Mouse (Mus musculus) intestine, embryonic 16.5 days (tissue): ENCODE results near the gene Vmn1r1. TPM values are rescaled to one million over a fixed set of nuclear protein-coding genes. Genes with fewer than 3 reads are reported as not detected.
A peak's percentile ranks its signal among the peaks of the same experiment; 100 is the strongest.

Source experiments
- ATAC-seq: fragments of 200-750 bp; cut with Nextera tagmentation; 2 replicates; pipeline ENCODE4 v1.8.0; 2017; ENCODE audit warnings: moderate TSS enrichment, moderate library complexity
- H3K27ac ChIP-seq: fragments of 300-500 bp; sonication (generic); 2 replicates; pipeline ENCODE4 v1.5.1; 2014; ENCODE audit warnings: mild to moderate bottlenecking, low read length
- H3K27me3 ChIP-seq: fragments of 300-500 bp; sonication (generic); replicated peaks from 2 replicates; pipeline ENCODE4 v1.6.1; 2014; ENCODE audit warnings: low read length, control low read depth, mixed read lengths; ENCODE audit not compliant: control insufficient read depth, insufficient read depth
- H3K36me3 ChIP-seq: fragments of 300-500 bp; sonication (generic); 2 replicates; pipeline ENCODE4 v1.6.1; 2014; ENCODE audit warnings: low read length, control low read depth; ENCODE audit not compliant: control insufficient read depth, insufficient read depth
- H3K4me1 ChIP-seq: fragments of 300-500 bp; sonication (generic); 2 replicates; pipeline ENCODE4 v1.6.1; 2014; ENCODE audit warnings: low read length, control low read depth, mixed read lengths; ENCODE audit not compliant: control insufficient read depth, insufficient read depth
- H3K4me2 ChIP-seq: fragments of 300-500 bp; sonication (generic); 2 replicates; pipeline ENCODE4 v1.6.1; 2014; ENCODE audit warnings: low read depth, low read length, control low read depth
- H3K4me3 ChIP-seq: fragments of 300-500 bp; sonication (generic); 2 replicates; pipeline ENCODE4 v1.5.1; 2014; ENCODE audit warnings: mild to moderate bottlenecking, low read length
- H3K9ac ChIP-seq: fragments of 300-500 bp; sonication (generic); 2 replicates; pipeline ENCODE4 v1.6.1; 2014; ENCODE audit warnings: low read depth, low read length
- H3K9me3 ChIP-seq: fragments of 300-500 bp; sonication (generic); 2 replicates; pipeline ENCODE4 v1.6.1; 2016; ENCODE audit warnings: low read length, control low read depth; ENCODE audit not compliant: control insufficient read depth
- WGBS: fragments of 180-500 bp; shearing (Covaris S2); extraction: QIAGEN DNeasy Blood & Tissue Kit; methylation state at CpG from one replicate; pipeline ENCODE4 v1.1.7; 2014; 5-methylcytosine and 5-hydroxymethylcytosine counted together
- polyA plus RNA-seq: library from polyadenylated mRNA; unstranded; fragments of >200 nt; fragmentation: Nextera tagmentation; extraction: Ambion mirVana; gene quantifications from 2 replicates; pipeline ENCODE4 v1.2.1, GENCODE M21; 2015

Gene Vmn1r1
- polyA plus RNA-seq, 1 experiment from 2014 or later = not detected

DNA sequence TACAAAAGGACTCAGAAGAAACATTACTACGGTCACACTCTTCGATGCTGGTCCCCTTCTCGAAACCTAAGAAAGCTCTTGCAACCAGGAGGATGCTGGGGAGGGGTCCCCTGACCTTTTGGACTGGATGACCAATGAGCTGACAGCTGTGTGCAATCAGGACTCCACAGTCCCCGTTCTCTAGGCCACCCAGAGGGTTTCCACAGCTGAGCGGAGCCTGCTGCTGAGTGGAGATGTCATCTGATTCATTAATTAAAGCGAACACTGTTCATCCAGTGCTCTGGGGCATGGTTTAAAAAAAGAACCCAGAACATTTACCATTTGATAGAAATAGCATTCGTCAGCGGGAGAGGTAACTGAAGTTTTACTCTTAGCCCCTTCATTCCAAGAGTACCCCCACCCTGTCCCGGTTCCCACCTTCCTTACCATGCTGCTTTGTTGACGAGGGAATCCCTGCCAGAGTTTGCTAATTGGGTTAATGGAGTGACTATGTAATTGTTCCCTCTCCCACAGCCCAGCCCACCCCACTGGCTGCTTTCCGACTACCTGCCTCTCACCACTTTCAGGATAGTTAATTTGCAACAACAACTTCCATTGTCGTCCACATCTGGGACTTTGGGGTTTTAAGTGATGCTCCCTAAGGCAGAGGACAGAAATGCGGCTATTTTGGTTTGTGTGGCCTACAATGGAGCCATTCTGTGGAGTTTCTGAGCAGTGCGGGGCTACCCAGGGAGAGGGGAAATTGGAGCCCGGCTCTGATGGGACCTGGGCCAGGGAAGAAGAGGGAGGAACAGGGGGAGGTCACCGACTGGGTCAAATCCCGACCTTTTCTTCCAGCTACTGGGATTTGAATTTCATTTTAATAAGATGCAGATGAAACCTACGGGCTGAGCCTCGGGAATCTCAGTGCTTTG is 50.4 kb downstream of the Vmn1r1 start:
- ATAC-seq = no peak
- 49% methylated on average over 19 of the region's 19 CpGs for WGBS
- Histone ChIP-seq H3K4me1 (0 out of 2 replicates have a peak, but pooled peaks cover 2% of the 10 kb centered on the region), H3K36me3 (no peaks in the 10 kb centered on the region), H3K4me2 (no peak overlapping the region), H3K9ac (no peak overlapping the region), H3K4me3 (no peak overlapping the region), H3K9me3 (no peaks in the 10 kb centered on the region), H3K27ac (no peak overlapping the region), H3K27me3 (no peaks in the 10 kb centered on the region)

DNA sequence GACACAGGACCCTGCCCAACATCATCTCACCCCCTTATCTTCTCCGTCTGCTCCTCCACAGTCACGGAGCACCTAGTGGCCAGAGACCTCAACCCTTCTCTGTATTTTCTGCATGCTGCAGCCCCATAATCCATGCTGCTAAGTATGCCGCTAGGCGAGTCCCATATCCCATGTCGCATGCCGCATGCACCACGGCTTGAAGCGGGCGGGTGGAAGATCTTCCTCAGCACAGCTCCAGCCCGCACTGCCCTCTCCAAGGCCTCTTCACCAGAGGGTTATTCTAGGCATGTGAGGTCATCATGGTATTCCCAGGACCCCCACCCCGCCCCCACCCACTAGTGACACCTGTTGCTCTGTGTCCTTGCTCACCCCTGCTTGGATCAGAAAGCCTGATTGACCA is 51.2 kb downstream of the Vmn1r1 start:
- Histone ChIP-seq H3K27me3 (no peaks in the 10 kb centered on the region), H3K36me3 (no peaks in the 10 kb centered on the region), H3K9me3 (no peaks in the 10 kb centered on the region), H3K9ac (no peak overlapping the region), H3K27ac (no peak overlapping the region), H3K4me1 (0 out of 2 replicates have a peak, but pooled peaks cover 4% of the 10 kb centered on the region), H3K4me2 (no peak overlapping the region), H3K4me3 (no peak overlapping the region)
- no peak for ATAC-seq
- 88% methylated on average over 11 of the region's 11 CpGs for WGBS

DNA sequence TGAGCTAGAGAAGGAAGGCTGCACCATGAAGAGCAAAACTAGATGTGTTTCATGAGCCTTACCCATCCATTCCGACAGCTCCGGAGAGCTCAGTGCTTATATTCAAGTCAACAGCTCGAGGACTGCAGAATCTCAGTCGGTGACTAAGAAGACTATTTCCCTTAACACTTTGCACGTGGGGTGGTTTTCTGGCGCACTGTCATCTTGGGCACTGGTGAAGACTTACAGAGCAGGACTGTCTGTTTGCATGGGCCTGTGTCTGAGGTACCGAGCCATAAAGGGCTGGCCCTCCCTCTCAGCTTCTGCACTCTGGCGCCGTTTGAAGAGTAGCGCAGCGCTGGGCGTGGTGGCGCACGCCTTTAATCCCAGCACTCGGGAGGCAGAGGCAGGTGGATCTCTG is 51.9 kb downstream of the Vmn1r1 start:
- no peak; the same call in 1 of the 2 replicates for ATAC-seq
- WGBS = 78% methylated on average over 15 of the region's 15 CpGs
- H3K27ac ChIP-seq = no peak overlapping the region

DNA sequence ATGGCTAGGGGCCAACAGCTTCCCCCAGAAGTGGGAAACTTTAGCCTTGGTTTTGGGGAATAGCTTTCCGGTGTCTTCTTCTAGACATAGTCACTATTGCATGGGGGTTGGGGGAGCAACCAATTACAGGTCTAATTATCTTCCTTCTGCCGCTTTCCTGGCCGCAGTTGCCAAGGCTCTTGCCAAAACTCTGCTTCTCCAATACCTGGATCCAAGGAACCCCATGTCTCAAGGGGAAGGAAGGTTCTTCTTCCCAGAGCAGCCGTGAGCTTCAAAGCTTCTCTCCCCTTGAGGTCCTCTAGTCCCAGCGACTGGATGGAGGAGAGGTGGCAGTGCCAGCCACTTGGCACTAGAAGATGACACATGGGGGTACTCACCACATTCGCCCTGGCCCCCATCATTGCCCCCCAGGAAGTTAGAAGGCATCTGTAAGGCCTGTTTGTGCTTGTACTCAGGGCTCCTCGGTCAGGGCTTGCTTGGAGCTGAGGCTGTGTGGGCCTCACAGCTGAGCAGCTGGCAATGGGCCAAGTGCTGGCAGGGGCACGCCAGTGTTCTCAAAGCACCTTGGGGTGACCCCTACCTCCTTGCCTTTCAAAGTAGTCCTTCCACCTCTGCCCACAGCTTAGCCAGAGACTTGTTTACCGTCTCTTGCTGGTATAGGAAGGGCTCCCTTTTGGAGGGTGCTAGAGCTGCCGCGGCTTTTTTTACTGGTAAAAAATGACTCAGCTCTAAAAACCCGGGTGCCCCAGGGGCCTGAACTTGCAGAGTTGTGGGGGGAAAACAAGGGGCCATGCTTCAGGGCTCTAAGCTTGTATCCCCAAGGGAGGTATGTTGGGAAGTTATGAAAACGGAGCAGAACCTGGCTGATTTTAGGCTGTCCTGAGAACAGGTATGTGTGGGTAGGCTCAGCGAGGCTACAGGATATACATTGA is 52.6 kb downstream of the Vmn1r1 start:
- Histone ChIP-seq H3K4me2 (no peak overlapping the region), H3K9ac (no peak overlapping the region), H3K36me3 (no peaks in the 10 kb centered on the region), H3K4me3 (no peak overlapping the region), H3K27ac (no peak overlapping the region), H3K4me1 (0 out of 2 replicates have a peak, but pooled peaks cover 4% of the 10 kb centered on the region), H3K27me3 (no peaks in the 10 kb centered on the region), H3K9me3 (no peaks in the 10 kb centered on the region)
- peak; percentile 37; the same call in 1 of the 2 replicates for ATAC-seq
- 68% methylated on average over 14 of the region's 14 CpGs for WGBS

More for the DNA sequence above, 51.9 kb downstream of the Vmn1r1 start:
- no peaks in the 10 kb centered on the region for H3K27me3 ChIP-seq
- no peak overlapping the region for H3K4me2 ChIP-seq
- no peaks in the 10 kb centered on the region for H3K9me3 ChIP-seq
- H3K4me3 ChIP-seq = no peak overlapping the region
- H3K36me3 ChIP-seq = no peaks in the 10 kb centered on the region
- no peak overlapping the region for H3K9ac ChIP-seq
- 0 out of 2 replicates have a peak, but pooled peaks cover 4% of the 10 kb centered on the region for H3K4me1 ChIP-seq

DNA sequence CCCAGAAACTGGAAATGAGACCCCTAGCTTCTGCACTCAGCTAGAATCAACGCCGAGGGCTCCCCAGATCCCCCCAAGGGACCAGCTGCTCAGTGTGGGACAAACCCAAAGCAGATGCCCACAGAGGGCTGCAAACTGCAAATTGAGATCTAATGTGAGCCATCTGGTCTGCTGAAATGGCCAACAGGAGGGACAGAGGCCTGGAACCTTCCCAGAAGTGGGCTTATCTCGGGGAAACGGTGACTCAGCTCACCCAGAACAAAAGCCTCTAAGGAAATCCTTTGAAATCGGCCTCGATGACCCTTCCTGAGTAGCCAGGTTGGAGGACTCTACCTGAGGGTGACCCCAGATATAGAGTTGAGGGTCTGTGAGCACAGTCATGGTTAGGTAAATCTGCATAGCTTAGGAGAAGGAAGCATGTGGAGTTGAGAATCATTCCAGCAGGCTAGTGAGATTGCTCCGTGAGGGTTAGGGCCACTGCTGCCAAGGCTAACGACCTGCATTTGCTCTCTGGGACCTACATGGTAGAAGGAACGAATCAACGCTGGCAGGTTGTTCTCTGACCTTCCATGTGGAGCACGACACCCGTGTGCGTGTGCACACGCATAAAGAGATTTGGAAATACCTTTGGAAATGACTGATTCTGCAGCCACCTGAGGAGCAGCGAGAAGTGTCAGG is 53.4 kb downstream of the Vmn1r1 start:
- no peak overlapping the region for H3K9ac ChIP-seq
- 74% methylated on average over 15 of the region's 15 CpGs for WGBS
- 0 out of 2 replicates have a peak, but pooled peaks cover 4% of the 10 kb centered on the region for H3K4me1 ChIP-seq
- H3K27ac ChIP-seq = no peak overlapping the region
- no peaks in the 10 kb centered on the region for H3K27me3 ChIP-seq
- no peaks in the 10 kb centered on the region for H3K36me3 ChIP-seq
- no peak for ATAC-seq
- no peaks in the 10 kb centered on the region for H3K9me3 ChIP-seq
- no peak overlapping the region for H3K4me2 ChIP-seq
- H3K4me3 ChIP-seq = no peak overlapping the region

DNA sequence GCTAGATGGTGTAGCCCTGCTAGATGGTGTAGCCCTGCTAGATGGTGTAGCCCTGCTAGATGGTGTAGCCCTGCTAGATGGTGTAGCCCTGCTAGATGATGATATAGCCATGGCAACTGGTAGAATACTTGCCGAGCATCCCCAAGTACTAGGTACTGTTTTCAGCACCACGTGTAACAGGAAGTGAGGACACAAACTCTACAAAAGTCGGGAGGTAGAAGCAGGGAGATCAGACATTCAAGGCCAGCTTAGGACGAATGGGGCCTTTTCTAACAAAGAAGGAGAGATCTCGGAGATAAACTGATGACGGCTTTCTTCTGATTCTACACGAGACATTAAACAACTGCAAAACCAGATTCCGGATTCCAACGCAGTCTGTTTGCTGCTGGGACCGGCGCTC is 54.1 kb downstream of the Vmn1r1 start:
- ATAC-seq = no peak
- WGBS = 88% methylated on average over 11 of the region's 11 CpGs

DNA sequence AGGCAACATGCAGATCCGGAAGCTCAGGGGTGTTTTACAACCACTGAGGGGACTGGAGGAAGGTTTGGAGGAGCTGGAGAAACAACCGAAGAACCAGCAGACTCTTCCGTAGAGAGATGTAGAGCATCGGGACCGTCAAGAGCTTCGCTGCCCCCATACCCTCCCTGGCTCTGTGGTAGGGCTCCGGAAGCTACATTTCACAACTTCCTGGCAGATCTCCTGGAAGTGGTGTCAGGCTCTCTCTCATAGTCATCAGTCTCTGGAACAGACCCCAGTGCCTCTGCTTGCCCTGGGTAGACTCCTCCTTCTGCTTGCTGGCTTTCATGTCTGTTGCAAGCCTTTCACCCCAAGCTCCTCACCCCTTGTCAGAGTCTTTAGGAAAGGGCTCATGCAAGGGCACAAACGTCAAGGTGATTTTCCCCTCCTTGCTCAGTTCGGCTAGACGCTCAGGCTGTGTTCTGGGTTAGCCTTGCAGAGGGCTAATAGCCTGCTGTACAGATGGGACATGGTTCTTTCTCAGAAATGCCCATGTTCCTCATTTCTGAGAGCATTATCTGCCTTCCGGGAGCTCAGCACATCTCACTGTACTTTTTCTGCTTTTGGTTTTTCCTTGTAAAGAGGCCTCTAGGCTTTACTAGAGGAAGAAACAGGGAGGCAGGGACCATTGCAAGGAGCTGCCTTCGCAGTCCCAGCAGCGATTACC is 55.7 kb downstream of the Vmn1r1 start:
- no peaks in the 10 kb centered on the region for H3K27me3 ChIP-seq
- no peak overlapping the region for H3K4me2 ChIP-seq
- no peak overlapping the region for H3K27ac ChIP-seq
- no peaks in the 10 kb centered on the region for H3K36me3 ChIP-seq
- no peak overlapping the region for H3K4me3 ChIP-seq
- H3K9me3 ChIP-seq = no peaks in the 10 kb centered on the region
- ATAC-seq = no peak
- 0 out of 2 replicates have a peak, but pooled peaks cover 4% of the 10 kb centered on the region for H3K4me1 ChIP-seq
- H3K9ac ChIP-seq = no peak overlapping the region
- WGBS = 71% methylated on average over 13 of the region's 13 CpGs

More for the DNA sequence above, 54.1 kb downstream of the Vmn1r1 start:
- no peak overlapping the region for H3K27ac ChIP-seq
- no peaks in the 10 kb centered on the region for H3K27me3 ChIP-seq
- H3K36me3 ChIP-seq = no peaks in the 10 kb centered on the region
- H3K4me2 ChIP-seq = no peak overlapping the region
- H3K4me3 ChIP-seq = no peak overlapping the region
- H3K9me3 ChIP-seq = no peaks in the 10 kb centered on the region
- H3K4me1 ChIP-seq = 0 out of 2 replicates have a peak, but pooled peaks cover 4% of the 10 kb centered on the region
- no peak overlapping the region for H3K9ac ChIP-seq

DNA sequence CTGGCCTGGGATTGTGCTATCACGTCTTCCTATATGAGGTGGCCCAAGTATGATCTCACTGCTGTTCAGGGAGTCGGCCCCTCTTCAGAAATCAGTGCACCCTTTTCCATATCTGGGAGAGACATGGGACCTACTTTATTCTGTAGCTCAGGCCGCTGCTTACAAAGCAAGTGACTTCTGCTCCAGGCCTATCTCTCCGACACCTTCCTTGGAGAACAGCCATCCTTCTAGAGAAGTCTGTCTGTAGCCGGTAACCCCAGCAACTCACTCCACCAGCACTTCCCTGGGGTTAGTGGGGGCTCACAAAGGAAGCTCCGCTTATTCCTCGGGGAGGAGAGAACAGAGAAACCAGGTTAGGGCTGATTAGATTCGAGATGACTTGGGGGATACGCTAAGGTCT is 57.0 kb downstream of the Vmn1r1 start:
- Histone ChIP-seq H3K36me3 (no peaks in the 10 kb centered on the region), H3K27me3 (no peaks in the 10 kb centered on the region), H3K4me3 (no peak overlapping the region), H3K27ac (no peak overlapping the region), H3K4me1 (peaks cover 9% of the 10 kb centered on the region; the same call in 1 of the 2 replicates), H3K9ac (no peak overlapping the region), H3K9me3 (no peaks in the 10 kb centered on the region), H3K4me2 (no peak overlapping the region)
- WGBS = 88% methylated on average over 9 of the region's 9 CpGs
- no peak for ATAC-seq
